Mouse (Mus musculus) hindlimb bud, embryonic 11.5 days (tissue): ENCODE data around the gene Tuba8.

Experiments
- DNase-seq: peaks from one replicate; pipeline ENCODE4 v3.0.0-alpha.2; 2012; ENCODE audit warnings: low read depth, low spot score; ENCODE audit errors: extremely low spot score

Gene Tuba8

DNA sequence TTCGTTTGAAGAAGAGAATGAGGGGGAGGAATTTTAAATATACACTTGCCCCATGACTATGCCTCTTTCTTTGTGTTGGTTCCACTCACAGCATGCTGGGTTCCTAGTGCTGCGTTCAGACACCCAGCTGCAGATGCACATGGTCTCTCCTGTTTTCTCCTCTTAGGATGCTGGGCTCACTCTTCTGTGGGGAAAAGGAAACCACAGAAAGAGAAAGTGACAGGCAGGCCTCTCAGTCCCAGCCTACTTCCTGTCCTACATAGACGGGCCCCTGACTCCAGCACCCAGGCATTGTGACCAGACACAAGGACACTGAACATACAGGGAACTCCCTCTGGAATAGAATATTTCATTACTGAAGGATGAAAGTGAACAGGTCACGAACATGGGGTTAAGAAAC is 15.5 kb downstream of the Tuba8 start:
- DNase-seq = no peak

- no peak for DNase-seq
These were observed 16.2 kb downstream of the Tuba8 start for GRCm38 (mm10) chr6:121226744-121227143.

GRCm38 (mm10) chr6:121228421-121228820 is 17.9 kb downstream of the Tuba8 start:
- no peak for DNase-seq

GRCm38 (mm10) chr6:121232652-121233051 is 22.2 kb downstream of the Tuba8 start:
- no peak for DNase-seq

DNA sequence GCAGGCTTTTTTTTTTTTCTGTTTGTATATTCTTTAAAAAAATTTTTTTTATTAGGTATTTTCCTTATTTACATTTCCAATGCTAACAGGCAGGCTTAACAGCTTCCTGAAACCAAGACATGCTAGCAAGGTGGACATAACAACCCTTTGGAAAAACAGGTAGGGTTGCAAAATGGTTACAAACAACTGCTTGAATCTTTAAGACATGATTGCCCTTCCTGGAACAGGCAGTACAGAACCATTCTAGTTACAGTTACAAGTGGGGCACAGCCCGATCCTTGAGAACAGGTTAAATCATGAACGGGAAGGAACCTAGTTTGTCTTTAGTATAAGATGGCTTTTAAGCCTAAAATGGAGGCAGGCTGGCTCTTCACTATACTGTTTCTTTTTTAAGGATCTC is 25.9 kb downstream of the Tuba8 start:
- DNase-seq = no peak

DNA sequence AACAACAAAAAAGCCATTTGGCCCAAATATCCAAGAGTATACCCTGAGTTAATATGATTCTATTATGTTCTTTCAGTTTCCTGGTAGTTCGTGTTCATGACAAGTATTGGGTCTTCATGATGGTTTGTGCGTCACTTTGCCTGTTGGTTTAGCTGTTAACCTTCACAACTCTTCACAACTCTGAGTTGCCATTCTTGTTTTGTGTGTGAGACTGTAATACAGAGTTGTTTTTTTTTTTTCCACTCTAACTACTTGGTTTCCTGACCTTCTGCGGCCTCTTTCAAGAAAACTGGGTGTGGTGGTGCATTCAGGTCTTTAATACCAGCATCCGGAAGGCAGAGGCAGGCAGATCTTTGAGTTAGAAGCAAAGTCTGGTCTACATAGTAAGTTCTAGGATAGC is 27.7 kb downstream of the Tuba8 start:
- DNase-seq = no peak

GRCm38 (mm10) chr6:121241780-121242179 is 31.3 kb downstream of the Tuba8 start:
- DNase-seq = no peak

DNA sequence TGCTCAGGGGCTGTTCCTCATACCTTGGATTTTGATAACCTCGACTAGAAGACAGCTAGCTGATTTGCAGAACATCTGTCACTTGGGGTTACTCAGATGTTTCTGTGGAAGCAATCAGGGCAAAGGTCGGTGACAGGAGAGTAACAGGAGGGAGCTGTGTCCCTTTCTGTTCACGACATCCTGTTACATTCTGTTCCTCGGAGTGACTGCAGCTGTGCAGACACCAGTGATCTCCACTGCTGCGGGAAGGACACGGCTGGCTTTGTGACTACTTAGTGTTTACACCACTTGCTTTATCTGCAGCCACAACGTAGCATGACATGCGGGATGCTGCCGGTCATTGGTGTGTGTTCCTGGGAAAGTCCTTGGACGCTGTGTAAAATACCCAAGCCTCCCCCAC is 32.7 kb downstream of the Tuba8 start:
- DNase-seq = no peak

DNA sequence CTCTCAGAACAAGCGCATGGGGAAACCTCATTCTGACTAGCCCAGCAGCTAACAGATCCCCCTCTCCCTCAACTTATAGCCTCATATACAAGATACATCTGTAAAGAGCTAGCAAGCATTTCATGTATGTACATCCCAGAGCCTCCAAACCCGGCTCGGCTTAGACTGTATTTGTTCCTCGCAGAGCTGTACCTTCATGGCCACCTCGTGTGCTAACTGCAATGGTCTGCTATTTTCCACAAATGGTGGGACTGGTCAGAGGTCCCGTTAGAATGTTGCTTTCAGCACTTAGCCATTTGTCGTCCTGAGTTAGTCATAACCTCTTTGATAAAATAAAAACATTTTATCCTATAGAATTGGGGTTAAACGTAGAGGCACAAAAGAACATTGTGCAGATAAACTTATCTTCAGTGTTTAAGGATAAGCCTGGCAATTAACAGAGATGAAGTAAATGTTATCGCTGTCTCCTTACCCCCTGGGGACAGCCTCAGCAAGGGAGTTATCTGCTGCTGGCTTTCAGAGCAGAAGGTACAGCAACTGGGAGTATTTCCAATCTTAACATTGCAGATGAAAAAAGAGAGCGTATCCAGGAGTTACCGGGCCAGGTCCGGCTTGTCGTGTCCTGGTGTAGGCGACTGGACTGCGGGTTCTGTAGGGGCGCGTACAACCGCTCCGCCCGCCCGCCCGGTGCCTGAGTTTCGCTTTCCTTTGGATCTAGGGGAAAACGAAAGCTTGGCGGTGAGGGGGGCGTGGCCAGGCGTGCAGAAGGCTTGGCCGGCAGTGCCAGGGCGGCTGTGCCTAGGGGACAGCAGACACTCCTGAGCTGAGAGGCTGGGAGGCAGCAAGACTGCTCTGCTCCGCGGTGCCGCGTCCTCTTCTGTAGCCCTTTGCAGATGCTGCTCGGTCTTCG is 34.9 kb downstream of the Tuba8 start, which contains the start of gene Usp18:
Gene Usp18 (plus strand): TSS at position 780 of the 910 bp plus-strand sequence.
- no peak for DNase-seq

GRCm38 (mm10) chr6:121246037-121246361 is 35.5 kb downstream of the Tuba8 start:
- no peak for DNase-seq

GRCm38 (mm10) chr6:121250406-121250805 is 39.9 kb downstream of the Tuba8 start:
- DNase-seq = no peak

DNA sequence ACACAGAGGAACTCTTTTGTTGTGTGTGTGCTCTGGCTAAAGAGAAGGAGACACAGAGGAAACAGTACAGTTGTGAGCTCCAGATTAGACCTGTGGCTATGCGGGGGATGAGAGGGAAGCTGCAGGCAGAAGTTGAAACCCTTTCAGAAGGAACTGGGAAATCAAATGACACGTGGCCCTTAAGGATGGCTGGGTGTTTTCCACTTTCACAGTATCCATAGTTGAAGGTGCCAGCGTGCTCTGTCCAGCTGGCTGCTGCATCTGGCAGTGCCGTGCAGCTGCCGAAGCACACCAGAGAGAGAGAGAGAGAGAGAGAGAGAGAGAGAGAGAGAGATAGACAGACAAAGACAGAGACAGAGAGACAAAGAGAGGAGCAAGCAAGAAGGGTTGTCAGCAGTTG is 40.8 kb downstream of the Tuba8 start:
- DNase-seq = no peak

DNA sequence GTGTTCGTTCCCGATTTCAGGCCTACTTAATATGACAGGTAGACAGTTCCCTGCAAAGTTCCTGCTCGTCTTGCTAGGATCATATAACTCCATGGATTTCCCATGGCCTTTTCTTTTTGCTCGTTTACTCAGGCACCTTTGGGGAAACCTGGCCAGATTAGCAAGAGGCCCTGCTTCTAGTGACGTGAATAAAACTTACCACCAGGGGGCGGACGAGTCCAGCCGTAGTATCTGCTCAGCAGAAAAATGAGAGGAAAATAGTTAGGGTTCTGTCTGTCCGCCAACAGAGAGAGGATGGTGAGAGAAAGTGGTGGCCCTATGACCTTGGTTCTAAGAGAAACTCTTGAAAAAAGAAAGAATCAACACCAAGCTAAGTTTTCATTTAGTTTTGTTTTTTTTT is 50.1 kb downstream of the Tuba8 start:
- no peak for DNase-seq

GRCm38 (mm10) chr6:121261233-121261632 is 50.7 kb downstream of the Tuba8 start:
- no peak for DNase-seq

DNA sequence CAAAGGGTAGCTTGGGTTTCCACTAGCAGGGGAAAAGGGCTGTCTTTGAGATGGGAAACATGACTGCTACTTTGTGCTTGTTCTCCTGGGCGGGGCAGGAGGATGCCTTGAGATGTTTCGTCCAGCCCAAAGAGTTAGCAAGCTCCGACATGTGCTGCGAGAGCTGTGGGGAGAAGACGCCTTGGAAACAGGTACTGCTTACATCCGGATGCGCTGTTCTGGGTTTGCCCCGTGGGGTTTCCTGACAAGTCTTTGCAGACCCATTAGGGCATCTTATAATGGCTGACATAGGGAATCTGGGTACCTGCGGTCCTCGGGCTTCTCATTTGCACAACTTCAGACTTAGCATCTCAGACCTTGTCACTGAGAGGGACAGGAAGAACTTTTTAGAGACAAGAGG is 51.5 kb downstream of the Tuba8 start:
- DNase-seq = no peak

DNA sequence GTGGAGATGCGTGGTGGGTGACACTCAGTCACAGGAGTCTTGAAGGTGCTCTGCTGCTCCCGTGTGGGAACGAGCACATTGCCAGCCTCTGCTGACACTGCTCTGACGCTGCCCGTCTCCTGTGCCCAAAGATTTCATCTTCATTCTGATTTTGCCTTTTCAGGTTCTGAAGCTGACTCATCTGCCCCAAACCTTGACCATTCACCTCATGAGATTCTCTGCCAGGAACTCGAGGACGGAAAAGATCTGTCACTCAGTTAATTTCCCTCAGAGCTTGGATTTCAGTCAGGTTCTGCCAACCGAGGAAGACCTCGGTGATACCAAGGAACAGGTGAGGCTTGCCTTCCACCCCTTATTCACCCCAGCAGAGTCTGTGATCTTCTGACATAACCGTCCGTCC is 52.0 kb downstream of the Tuba8 start:
- no peak for DNase-seq

GRCm38 (mm10) chr6:121270156-121270555 is 59.7 kb downstream of the Tuba8 start:
- no peak for DNase-seq

GRCm38 (mm10) chr6:121271707-121272074 is 61.2 kb downstream of the Tuba8 start:
- no peak for DNase-seq

GRCm38 (mm10) chr6:121272075-121272800 is 61.7 kb downstream of the Tuba8 start:
- peak; percentile 78 for DNase-seq

DNA sequence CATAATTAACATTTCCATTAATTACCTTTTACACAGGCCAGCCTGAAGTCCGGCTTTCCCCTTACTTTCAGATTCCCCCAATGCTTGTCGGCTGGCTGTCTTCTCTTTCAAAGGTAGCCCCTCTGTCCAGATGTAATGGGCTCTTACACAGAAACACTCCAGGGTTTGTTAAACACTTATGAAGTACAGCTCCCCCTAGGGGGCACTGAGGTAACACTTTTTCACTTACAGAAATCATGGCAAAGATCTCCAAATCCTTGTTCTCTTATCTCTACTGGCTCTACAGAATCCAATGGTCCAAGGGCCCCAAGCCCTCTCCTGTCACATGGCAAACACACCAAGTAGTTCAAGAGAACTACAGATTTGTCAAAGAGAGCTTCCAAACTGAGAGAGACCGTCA is 63.9 kb downstream of the Tuba8 start:
- DNase-seq = peak; percentile 10
